Mouse (Mus musculus) ovary, postnatal 14 days (tissue): ENCODE measurements at regions not wholly inside any gene's neighbourhood (a gene's known extent, or its start where the extent isn't known, plus 50 kb on each side); places are given as distances from the start of the nearest gene placed in this dataset.

Source experiments
- DNase-seq: peaks from one replicate; pipeline ENCODE4 v3.0.0; 2022; ENCODE audit warnings: low spot score

GRCm38 (mm10) chr10:123997260-123997659 lies 733.5 kb downstream of the Fam19a2 start:
- no peak for DNase-seq

DNA sequence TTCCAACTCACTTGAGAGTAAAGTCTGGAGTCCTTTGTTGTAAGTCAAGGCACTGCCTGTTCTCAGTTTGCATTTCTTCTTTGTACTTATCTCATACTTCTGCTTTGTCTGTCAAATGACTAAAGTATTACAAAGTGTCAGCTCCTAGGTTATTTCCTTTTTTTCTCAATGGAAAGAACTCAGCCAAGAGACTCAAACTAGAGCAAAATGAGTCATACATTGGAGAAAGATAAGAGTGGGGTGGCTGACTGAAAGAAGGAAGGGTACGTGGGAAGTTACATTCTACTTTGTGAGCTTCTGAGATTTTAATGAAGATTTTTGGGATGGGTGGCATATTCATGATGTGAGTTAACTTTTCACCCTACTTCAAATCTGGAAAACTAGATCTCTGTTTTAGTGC lies 735.2 kb downstream of the Fam19a2 start:
- DNase-seq: no peak

GRCm38 (mm10) chr10:124045031-124045430 lies 781.2 kb downstream of the Fam19a2 start:
- no peak for DNase-seq

DNA sequence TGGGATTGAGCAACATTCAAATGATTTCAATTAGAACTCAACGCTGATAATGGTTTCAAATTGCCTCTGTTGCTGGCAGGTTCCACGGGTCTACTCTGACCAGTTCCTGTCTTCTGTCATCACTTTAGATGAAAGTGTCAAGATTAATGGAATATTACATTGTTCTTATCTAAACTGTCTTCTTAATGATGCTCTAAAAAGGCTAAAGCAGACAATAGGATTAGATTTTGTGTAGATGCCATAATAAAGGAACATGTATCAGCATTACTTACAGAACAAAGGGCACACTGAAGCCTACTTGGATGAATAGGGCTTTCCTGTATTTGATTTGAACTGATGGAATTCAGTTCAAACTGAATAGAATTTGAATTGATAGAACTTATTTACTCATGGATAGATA lies 782.0 kb downstream of the Fam19a2 start:
- no peak for DNase-seq

- no peak for DNase-seq
Measured at GRCm38 (mm10) chr10:124082756-124083155, 819.0 kb downstream of the Fam19a2 start.

GRCm38 (mm10) chr10:124090547-124090946 lies 826.8 kb downstream of the Fam19a2 start:
- no peak for DNase-seq

DNA sequence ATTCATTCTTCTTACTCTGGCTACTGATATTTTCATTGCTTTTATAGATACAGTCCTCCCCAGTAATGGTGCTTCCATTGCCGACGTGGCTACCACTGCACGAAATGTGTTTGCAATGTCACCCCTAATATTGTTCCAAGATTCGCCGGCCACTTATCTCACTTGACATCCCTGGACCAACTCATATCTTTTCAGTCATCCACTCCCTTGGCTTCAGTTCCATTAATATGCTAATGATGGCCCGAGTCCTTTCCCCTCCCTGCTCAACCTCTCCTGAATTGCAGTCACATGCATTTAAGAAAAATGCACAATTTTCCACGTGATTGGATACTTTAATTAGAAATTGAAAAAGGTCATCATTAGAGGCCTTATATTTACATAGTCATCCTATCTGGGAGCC lies 827.6 kb downstream of the Fam19a2 start:
- no peak for DNase-seq

DNA sequence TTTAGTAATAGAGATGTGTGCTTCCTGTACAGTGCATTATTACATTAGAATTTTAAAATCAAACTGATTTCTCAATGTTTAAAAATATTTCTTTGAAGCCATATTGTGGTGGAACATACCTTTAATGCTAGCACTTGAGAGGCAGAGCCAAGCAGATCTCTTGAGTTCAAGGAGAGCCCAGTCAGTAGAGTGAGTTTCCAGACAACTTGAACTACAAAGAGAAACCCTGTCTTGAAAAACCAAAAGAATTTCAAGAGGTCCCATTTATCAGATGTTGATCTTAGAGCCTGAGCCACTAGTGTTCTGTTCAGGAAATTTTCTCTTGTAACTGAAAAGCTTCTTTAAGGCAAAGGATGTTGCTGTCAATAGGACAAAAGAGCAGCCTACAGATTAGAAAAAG lies 855.8 kb downstream of the Fam19a2 start:
- no peak for DNase-seq

GRCm38 (mm10) chr10:124138456-124138855 lies 874.7 kb downstream of the Fam19a2 start:
- DNase-seq: no peak

DNA sequence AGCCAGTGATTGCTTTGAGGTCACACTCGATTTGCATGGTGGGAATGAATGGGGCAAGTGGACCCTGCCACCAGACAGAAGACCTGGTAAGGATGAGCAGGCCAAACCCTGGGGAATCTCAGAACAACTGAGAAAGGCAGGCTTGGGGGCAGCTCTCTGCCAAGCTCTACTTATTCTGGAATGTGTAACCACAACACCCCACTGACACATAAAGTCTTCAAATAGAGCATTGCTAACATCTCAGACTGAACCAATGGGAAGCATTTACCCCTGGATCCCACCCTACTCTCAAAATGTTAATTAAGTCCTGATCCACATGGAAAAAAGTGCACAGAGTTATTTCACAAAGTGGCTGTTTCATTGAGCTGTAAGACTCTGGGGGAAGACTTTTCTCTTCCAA lies 878.5 kb downstream of the Fam19a2 start:
- no peak for DNase-seq

DNA sequence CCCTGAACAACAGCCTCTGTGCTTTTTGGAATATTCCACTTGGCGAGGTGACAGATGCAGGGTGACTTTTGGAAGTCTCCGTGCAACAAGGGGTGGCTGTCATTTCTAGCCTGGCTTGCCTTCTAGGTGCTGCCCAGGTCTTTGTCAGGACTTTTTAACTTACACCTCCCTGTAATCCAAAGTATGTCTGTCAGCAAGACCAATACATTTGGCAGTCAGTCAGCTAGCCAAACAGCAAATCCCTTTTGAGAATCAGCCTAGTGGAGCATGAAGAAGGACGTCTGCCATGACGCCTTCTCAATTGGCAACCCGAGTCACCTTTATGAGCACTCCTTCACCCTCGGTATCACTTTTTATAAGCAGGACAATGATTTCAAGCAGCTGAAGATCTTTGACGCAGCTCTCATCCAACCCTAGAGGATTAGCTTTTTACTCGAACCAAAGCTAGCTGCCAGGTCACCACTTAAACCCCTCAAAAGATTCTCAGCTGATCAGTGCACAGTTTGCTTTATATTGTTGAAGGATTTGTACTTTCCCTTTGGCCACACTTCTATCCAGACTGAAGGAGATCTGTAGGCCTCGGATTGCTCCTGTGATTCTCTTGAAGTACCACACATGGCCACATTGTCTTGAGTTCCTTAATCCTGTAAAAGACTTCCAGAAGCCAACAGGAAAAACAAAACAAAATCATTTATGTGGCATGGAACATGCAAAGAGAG lies 883.1 kb downstream of the Fam19a2 start:
- DNase-seq: no peak

GRCm38 (mm10) chr10:124163441-124163840 lies 899.6 kb downstream of the Fam19a2 start:
- DNase-seq: no peak

GRCm38 (mm10) chr10:124175598-124175997 lies 911.8 kb downstream of the Fam19a2 start:
- DNase-seq: no peak

GRCm38 (mm10) chr10:124208317-124208716 lies 944.5 kb downstream of the Fam19a2 start:
- DNase-seq: no peak

- DNase-seq: no peak
Measured at GRCm38 (mm10) chr10:124219461-124219860, 955.7 kb downstream of the Fam19a2 start.

GRCm38 (mm10) chr10:124222068-124222467 lies 958.3 kb downstream of the Fam19a2 start:
- no peak for DNase-seq

GRCm38 (mm10) chr10:124227061-124227460 lies 963.3 kb downstream of the Fam19a2 start:
- DNase-seq: no peak

GRCm38 (mm10) chr10:124249358-124249757 lies 985.6 kb downstream of the Fam19a2 start:
- DNase-seq: no peak

DNA sequence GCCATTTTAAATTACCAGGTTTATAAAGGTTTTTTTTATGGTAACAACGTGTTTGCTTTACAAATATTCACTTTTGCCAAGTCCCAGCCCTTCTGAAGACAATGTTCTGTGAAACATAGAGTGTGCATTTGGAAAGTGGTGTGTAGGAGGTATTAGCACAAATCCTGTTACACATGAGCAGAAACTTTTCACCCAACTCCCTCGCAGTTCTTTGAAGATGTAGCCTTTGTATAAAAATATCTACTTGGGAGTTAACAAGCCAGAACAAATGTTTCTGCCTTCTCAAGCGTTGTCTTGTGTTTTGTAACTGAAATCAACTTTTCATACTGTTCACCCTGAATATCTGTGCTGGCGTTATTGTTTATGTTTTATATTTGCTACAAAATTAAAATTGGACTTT lies 986.2 kb downstream of the Fam19a2 start:
- no peak for DNase-seq

DNA sequence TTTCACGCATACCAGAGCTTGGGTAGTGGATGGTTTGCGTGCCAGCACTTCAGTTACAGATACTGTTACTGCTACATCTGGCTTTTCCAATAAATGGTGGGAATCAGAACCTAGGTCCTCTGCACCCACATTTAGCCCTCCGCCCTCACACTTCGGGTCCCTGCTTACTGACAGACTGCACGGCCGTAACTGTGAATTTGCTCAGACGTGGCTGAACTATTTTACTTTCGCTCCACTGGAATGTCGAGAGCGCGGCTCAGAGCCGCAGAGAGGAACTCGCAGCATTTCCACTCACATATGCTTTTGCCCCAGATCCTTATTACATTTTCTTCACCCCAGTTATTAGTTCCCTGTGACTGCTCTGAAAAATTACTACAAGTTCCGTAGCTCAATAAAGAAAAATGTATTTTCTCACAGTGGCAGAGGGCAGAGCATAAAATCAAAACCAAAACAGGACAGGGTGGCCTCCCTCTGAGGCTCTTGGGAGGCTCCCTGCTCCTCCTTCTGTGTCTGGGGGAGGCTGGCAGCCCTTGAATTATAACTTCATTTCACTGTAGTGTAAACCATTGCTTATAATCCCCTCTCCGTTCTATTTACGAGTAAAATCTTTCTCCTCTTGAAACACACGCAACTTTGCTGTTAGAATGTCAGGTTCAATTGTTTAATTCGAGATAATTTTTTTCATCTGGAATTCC lies 1024.7 kb downstream of the Fam19a2 start:
- DNase-seq: peak; percentile 4

- no peak for DNase-seq
Measured at GRCm38 (mm10) chr10:124297198-124297677, 1033.4 kb downstream of the Fam19a2 start.

GRCm38 (mm10) chr10:124304683-124305082 lies 1040.9 kb downstream of the Fam19a2 start:
- DNase-seq: no peak

GRCm38 (mm10) chr10:124305644-124306043 lies 1041.8 kb downstream of the Fam19a2 start:
- no peak for DNase-seq

DNA sequence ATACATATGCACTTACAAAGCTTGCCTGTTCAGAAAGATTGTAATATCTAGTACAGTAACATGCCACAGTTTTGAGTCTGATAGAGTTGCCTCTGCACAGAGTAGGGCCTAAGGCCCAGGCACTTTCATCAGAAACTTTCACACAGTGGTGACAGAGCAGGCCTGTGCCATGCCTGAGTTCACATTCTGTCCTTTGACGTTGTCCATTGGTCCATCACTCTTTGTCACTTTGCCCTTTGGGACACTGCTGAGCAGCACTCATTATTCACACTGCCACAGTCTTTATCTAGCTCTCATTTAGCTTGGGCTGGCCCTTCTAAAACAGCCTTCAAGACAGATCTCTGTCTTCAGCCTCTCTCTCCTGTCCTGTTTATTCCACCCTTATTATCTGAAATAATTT lies 1055.0 kb downstream of the Fam19a2 start:
- DNase-seq: no peak
